Mouse (Mus musculus): ENCODE results near the gene Cog8. TPM values are rescaled to one million over a fixed set of nuclear protein-coding genes. Genes with fewer than 3 reads are reported as not detected.
A peak's percentile ranks its signal among the peaks of the same experiment; 100 is the strongest.

Gene Cog8
- total RNA-seq (2021), result 10 to 100 TPM; 15.8 to 17.6 TPM
- long read RNA-seq, experiment 1, full-length matches to known transcripts, result 10 of 26 reads
- long read RNA-seq, experiment 1, partial matches to known transcripts, result 3 of 26 reads
- long read RNA-seq, experiment 1, other reads (novel, unspliced or antisense), result 13 of 26 reads
- long read RNA-seq, experiment 2, full-length matches to known transcripts, result 15 of 25 reads
- long read RNA-seq, experiment 2, partial matches to known transcripts, result 2 of 25 reads
- long read RNA-seq, experiment 2, other reads (novel, unspliced or antisense), result 8 of 25 reads

DNA sequence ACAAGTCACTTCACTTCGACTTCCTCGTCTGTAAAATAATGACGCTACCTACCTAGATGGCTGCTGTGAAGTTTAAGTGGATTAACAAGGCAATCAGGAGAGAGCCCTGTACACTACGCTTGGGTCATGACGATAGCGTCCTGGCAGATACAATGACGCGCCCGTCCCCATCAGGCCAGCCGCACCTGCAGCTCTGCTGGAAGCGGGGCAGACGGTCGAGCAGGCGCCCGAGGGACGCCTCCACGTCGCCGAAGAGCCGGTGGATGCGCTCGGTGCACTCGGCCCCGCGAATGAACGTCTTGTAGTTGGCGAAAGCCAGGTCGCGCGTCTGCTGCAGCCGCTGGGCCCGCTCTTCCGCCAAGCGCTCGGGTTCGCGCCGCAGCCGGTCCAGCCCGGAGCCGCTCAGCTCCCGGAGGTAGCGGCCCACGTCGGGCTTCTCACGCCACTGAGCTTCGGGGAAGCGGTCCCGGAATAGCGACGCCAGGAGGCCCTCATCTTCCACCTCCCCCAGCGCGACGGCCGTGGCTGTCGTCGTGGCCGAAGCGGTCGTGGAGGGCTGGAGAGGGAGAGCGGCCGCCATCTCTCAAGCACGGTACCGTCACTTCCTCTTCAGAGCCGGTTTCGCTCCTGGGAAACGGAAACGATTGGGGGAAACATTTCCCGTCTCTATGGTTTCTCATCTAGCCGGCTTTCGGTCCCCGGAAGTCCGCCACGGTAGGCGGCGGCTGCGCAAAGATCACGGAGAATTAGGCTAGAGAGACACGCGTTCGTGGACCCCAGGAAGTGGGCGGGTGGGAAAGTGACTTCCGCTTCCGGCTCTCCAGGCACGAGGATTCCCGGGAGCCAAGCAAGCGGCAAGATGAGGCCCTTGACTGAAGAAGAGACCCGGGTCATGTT, at the start of gene Cog8, which contains the start of gene Nip7:
Cog8 (minus strand) TSS at position 614 of the 897 bp plus-strand sequence.
Nip7 (plus strand) TSS at position 802 of the 897 bp plus-strand sequence.
- peak; percentile 96 for DNase-seq

DNA sequence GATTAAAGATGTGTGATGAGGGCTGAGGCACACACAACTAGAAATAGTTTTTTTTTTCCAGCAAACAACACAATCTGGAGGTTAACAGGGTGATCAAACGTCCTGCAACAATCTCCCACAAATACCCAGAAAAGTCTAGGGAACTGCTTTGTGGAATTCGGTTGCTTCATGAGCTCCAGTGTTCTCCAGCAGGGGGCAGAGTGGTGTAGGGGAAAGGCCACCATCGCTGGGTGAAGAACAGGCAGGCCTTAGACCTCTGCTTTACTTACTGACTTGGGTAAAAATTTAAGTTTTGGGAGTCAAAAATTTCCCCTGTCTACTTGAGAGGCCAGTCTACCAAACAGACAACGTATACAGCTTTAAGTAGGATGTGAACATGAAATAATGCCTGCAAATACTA, 48.1 kb upstream of the Cog8 start:
- peak; percentile 32 for DNase-seq

DNA sequence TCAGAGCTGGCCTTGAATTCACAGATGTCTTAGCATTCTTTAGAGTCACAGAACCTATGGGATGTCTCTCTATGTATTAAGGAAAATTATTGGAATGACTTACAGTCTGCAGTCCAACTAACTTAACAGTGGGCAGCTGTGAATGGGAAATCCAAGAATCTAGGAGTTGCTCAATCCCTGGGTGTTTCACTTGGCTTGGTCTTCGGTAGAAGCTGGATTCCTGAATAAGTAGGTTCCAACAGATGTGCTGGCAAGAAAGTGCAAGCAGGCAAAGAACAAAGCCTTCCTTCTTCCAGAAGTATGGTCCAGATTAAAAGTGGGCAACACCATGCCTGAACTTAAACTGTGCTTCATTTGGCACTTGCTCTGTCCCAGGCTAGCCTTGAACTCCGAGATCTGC, 44.1 kb upstream of the Cog8 start:
- no peak for DNase-seq

DNA sequence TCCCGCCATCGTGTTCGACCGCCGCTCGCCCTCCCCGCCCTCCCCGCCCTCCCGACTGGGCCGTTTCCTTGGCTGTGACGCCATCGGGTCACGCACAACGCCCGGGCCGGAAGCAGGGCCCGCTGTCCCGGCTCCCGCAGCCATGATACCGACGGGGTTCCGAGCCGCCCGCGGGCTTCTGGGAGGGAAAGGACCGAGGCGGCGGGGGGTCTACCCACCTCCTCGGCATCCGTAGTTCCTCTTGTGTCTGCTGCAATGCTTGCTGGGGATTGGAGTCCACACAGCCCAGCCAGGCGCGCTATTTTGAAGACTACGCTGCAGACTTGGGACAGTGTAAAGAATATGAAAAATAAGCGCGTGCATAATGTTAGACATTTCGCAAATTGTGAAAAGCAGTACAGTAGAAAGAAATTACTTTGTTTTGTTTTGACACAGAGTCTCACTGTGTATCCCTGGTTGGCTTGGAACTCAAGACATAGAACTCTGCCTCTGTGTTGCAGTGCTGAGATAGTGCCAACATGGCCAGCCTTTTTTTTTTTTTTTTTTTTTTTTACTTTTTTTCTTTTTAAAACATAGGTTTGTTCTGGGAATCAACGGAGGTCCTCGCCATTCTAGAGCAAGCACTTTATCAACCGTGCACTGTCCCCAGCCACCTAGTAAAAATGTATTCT, 40.0 kb upstream of the Cog8 start, which contains the start of gene Terf2:
Terf2 (minus strand) TSS at position 182 of the 671 bp plus-strand sequence.
- peak; percentile 96 for DNase-seq

DNA sequence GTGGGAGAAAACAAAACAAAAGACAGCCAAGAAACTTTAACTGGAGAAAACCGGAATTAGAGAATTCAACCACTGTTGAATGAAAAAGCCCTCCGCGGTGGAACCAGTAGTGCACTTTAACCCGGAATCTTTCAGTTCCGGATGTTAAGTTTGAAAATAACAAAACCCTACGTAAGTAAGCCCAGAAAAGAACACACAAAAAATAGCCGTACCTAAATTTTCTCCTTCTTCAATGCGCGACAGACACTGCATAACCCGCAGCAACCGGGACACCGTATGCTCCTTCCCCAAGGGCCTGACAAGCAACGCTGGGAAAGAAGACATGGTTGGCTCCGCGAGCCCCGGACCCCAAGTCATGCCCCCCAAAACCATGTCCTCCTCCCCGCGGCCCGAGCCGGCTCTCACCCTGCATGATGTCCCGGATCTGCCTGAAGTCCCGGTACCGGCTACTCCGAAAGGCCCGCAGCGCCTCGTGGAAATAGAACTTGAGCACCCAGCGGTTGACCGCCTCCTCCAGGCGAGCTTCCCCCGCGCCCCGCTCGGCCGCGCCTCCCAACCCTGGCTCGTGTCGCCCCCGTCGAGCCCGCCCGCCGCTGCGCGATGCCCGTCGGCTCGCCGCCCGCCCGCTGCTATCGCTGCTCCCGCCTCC, 39.4 kb upstream of the Cog8 start:
- no peak for DNase-seq

DNA sequence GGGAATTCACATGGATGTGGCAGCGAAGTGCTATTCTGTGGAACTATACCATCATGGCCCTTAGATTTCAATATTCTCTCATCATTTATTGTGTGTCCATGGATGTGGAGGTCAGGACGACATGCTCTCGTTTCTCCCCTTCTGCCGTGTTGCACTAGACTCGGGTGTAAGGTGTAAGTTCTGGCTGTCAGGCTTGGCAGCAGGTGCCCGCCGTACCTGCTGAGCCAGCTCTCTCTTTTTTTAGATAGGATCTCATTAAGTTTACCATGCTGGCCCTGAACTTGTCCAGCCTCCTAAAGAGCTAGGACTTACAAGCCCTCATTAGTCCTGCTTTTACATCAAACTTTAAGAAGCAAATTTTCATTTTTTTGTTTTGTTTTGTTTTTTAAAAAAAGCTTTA, 34.0 kb upstream of the Cog8 start:
- peak; percentile 37 for DNase-seq

DNA sequence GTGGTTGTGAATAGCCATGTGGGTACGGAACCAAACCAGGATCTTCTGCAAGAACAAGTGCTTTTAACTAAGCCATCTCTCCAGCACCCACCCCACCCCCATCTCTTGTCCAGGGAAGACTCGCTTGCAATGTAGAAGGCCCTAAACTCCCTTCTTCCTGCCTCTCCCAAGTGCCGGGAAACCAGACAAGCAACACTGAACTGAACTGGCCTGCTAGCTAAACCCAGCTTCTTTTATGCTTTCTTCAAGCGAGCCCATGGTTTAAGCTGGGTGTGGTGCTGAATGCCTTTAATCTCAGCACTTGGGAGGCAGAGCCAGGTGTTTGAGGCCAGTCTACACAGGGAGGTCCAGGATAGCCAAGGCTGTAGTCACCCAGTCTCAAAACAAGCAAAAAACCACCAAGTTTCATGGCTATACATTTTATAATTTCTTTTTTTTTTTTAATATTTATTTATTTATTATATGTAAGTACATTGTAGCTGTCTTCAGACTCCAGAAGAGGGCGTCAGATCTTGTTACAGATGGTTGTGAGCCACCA, 32.1 kb upstream of the Cog8 start:
- DNase-seq, result no peak

DNA sequence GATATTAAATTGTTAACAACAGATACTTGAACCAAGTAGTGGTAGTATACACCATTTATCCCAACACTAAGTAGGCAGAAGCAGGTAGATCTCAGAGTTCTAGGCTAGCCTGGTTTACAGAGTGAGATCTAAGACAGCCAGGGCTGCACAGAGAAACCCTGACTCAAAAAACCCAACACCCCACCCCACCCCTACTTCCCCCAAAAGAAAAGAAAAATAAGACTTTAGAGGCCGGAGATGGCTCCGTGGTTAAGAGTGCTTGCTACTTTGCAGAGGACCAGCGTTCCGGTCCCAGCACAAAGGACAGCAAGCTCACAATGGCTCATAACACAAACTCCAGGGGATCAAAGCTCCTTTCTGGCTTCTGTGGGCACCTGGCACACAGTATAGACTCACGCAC, 29.5 kb upstream of the Cog8 start:
- no peak for DNase-seq

DNA sequence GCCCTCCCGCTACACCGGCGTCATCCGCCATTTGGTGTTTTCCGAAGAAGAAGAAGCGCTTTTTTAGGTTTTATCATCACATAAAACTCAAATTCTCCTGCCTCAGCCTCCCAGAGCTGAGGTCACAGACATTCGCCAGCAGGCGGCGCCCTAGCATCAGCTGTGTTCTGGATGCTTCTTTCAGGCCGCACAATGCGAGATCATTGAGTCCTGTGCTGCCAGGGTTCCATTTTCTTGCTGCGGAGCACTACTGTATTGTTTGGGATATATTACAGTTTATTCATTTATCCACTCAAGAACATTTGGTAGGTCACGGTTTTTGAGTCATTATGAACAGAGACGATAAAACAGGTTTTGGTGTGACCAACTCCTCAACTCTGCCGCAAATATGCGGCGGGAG, 28.9 kb upstream of the Cog8 start:
- no peak for DNase-seq

DNA sequence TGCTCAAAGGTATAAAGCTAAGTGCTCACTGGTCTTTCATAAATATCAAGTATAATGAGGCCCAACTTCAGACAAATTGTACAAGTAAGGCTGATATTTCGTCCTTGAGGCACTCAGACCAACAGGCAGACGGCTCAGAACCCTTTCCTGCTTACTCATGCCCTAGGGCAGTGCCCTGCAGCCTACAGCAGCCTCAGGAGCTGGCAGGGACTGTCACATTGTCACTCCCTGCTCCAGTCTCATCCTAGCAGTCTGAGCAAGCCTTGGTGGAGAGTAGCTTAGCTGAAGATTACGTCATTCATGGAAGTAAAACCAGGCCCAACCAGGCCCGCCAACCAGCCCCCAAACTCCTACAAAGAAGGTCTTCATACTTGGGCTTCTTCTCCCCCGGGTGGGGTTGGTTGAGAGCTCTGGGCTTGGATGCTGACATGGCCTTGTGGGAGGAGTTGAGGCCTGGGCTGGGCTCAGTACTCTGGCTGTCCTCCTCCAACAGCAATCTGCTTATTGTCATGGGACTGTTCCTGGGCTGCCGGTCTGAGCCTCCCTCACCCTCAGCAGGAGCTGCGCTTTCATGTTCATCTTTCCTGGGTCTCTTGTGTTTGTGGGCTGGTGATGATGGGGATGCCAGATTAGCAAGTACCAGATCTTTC, 19.9 kb upstream of the Cog8 start:
- DNase-seq, result no peak

DNA sequence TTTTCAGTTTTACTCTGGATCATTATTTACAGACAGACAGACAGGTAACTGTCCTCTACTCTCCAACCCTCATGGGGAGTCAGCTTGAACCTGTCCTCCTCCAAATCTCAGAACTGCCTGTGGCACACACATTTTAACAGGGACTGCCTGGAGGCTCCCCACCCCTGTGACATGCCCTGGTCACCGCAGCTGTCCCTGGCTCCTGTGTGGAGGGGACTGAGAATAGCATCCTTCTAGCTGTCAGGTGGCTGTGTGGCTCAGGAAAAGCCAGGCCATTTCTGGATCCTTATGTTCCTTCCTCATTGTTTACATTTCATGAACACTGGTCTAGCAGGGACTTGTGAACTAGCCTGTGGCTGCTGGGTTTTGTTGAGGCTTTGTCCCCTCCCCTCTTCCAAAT, 17.6 kb upstream of the Cog8 start:
- no peak for DNase-seq

DNA sequence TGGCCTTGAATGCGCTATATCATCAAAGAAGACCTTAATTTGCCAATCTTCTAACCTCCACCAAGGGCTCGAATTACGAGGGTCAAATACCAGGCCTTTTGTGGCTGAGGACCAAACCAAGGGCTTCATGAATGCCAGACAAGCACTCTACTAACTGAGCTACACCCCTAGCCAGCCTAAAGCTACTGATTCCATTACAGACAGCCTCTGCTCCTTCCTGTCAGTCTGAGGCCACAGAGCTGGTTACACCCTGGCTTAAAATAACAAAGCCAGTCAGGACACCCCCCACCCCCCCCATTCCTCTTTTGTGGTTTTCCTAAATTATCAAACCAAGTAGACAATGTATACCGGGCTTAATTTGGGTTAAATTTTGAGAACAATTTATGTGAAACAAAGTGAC, 17.2 kb upstream of the Cog8 start:
- no peak for DNase-seq

DNA sequence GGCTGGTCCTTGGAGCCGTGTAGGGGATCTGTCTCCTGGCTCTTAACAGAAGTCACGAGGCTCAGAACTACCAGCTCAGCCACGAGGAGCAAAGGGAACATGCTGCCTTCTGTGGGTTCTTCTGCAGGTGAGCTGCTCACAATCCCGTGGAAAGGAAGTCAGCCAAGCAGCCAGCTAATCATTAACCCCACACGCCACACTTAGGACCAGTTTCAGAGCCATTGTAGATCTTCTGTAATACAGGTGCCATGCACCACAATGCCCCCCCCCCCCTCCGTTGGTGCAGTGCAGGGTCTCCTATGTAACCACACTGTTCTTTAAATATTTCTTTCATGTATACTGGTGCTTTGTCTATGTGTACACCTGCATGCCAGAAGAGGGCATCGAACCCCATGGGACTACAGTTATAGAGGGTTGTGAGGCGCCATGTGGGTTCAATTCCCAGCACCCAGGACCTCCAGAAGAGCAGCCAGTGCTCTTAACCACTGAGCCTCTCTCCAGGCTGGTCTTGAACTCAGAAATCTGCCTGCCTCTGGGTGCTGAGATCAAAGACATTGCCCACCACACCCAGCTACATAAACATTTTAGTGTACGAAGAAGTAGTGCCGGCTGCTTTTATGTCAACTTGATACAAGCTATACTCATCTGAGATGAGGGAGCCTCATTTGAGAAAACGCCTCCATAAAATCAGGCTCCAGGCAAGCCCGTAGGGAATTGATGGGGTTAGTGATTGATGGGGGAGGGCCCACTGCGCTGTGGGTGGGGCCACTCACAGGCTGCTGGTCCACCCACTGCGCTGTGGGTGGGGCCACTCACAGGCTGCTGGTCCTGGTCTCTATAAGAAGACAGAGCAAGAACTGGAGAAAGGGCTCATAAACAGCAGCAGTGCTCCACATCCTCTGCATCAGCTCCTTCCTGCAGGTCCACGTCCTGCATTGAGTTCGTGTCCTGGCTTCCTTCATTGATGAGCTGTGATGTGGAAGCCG, 9.3 kb upstream of the Cog8 start, which contains the start of gene Tmed6:
Tmed6 (minus strand) TSS at position 134 of the 986 bp plus-strand sequence.
- peak; percentile 27 for DNase-seq

DNA sequence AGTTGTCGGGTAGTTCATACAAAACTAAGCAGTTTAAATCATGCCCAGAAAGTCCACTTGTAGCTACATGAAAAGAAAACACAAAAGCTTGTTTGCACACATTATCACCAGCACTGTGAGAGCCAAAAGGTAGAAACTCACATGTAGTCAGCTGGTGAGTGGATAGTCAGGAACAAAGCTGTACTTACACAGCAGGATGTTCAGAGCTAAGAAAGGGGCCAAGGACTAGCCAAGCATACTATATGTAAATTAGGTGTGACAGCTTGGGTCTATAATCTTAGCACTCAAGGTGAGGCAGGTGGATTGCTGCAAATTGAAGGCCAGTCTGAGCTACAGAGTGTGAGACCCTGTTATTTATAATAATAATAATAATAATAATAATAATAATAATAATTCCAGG, 6.1 kb upstream of the Cog8 start:
- DNase-seq, result no peak

DNA sequence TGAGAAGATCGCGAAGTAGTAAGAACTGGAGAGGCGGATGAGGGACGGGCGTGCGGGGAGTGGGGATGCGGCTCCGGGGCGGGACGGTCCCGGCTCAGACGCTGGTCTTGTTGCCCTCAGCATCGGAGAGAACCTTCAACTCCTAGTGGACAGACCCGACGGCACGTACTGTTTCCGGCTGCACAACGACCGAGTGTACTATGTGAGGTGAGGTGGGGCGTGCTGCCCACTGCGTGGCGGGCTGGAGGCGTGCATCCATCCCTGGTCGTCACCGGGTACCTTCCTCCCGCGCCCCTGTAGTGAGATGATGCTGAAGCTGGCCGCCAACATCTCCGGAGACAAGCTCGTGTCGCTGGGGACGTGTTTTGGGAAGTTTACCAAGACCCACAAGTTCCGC, 482 bp upstream of the Cog8 start:
- DNase-seq, result no peak

DNA sequence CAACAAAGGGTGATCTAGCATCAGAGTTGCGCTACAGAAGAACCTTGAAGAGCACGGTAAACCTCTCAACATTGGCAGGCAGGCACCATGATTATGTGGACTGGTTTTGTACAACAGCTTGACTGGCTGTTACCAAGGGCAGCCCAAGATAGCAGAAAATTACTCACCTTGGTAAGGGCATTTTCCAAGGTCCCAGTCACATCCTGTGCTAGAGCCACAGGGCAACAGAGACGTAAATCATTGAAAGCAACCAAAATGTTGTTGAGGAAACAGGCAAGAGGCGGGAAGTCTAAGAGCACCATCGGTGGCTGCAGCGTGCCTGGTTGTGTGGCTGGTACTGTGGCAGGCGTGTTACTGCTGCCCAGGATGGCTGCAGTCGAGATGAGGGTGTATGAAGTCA, 4.4 kb downstream of the Cog8 start:
- no peak for DNase-seq

DNA sequence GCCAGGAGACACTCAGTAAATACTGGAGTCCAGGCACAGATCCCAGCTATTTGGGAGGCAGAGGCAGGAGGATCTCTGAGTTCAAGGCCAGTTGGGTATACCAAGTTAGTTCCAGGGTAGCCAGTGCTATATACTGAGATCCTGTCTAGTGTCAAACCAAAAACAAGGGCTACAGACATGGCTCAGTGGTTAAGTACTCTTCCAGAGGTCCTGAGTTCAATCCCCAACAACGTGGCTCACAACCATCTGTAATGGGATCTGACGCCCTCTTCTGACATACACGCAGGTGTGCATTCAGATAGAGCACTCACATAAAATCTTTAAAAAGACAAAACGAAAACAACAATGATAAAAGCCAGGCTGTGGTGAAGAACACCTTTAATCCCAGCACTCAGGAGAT, 7.0 kb downstream of the Cog8 start:
- no peak for DNase-seq

DNA sequence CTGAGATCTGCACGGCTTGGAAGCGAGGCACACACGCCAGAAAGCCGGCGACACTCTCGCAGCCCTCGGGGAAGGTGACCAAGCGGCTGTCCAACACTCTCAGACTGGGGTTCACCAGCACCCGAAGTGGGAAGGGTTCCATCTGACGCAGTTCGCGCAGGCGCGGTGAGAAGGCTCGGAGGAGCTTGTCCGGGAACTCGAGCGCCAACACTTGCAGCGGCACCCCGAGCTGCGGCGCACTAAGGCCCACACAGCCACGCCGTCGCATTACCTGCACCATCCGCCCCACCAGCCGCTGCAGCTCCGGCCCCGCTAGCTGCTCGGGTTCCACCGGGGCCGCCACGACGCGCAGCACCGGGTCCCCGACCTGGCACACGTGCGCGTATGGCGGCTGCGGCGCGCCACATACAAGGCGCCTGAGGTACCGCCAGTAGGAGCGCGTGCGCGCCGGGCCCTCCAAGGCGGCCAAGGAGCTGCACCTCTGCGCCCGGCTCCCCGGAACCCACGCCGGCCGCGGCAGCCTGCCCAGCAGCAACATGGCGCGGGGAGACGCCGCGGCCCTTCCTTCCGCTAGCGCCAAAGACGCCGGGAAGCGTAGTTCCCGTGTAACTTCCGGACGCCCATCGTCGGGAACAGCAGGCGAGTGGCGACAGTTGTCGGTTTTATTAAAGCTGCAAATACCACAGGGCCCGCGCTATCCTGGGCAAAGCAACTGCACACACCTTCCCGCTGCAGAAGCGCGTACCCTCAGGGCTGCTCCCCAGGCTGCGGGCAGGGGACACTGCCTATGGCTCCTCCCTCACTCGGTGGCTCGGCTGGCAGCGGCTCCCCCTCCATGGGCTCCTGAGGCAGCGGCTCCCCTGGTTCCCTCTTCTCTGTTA, 8.2 kb downstream of the Cog8 start, which contains the start of gene Pdf:
Pdf (minus strand) TSS at position 554 of the 881 bp plus-strand sequence.
- DNase-seq, result peak; percentile 80

DNA sequence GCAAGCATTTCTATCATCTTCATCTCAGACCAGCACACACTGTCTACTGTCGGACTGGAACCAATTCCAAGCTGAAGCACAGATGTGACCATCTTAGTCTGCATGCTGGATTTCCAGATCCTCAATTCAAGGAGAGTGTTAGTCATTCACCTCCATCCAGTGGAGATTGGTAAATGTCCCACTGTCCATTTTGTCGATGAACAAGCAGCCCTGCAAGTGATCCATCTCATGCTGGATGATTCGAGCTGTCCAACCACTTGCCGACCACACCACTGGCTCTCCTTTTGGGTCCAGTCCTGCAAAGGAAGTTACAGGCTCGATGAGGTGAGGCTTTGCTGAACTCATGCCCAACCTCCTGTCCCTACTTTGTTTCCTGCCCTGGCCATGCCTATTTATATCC, 9.5 kb downstream of the Cog8 start:
- DNase-seq, result no peak

Measured in gastrocnemius, postnatal 25 days (tissue).